9 mouse cellular contexts compared by ENCODE assay signal in genomic region chr5:138997936-138998580, GRCm38 (mm10). TPM values are rescaled to one million over a fixed set of nuclear protein-coding genes. Genes with fewer than 3 reads are reported as not detected.
A peak's percentile ranks its signal among the peaks of the same experiment; 100 is the strongest.
DNase-seq lines count a peak whose midpoint lies in the region; ATAC-seq and TF ChIP-seq lines count a peak whose summit lies in the region.
"Had no signal": no experiment of that assay in that cellular context is flagged by ENCODE, and none has a peak within 500 bp of the region (broad histone marks: within the 10 kb centered on the region; RNA-seq: fewer than 3 reads in every experiment).

No protein-coding gene starts in this region.

- H3K4me3 ChIP-seq in cortical plate, adult 2 months (ENCODE audit: insufficient read depth, low read length) = peak overlapping the region; percentile 4
- H3K4me3 ChIP-seq in heart, embryonic 14.5 days (ENCODE audit: control insufficient read depth in 1 of 2, insufficient read depth in 1 of 2, low read depth in 1 of 2, low read length in 2 of 2) = peak overlapping the region; percentile 34 to 86
- H3K4me3 ChIP-seq in kidney, embryonic 16.5 days (ENCODE audit: low read length) = peak overlapping the region; percentile 80

- peak; percentile 58 for DNase-seq in layer of hippocampus, adult 11-12 months (ENCODE audit: low spot score)
- DNase-seq in layer of hippocampus, adult 8-10 months (ENCODE audit: low spot score in 2 of 2) = no peak
- peak; percentile 57 for DNase-seq in lung, postnatal 10 days
- DNase-seq in right cerebral cortex, postnatal 25 days = peak; percentile 30
- DNase-seq in gastrocnemius, postnatal 4 days (ENCODE audit: low spot score in 2 of 2) = no peak

- ATAC-seq in heart, embryonic 14.5 days (ENCODE audit: insufficient number of reproducible peaks, insufficient read depth, low FRiP score, low read depth) = peak; percentile 18; the same call in 1 of the 2 replicates
- ATAC-seq in kidney, embryonic 16.5 days (ENCODE audit: low FRiP score, low TSS enrichment) = no peak

- peaks cover 24% of the 10 kb centered on the region for H3K27me3 ChIP-seq in heart, embryonic 14.5 days (ENCODE audit: control insufficient read depth, insufficient read depth, low read length)
- peaks cover 34% of the 10 kb centered on the region for H3K27me3 ChIP-seq in kidney, embryonic 16.5 days (ENCODE audit: insufficient read depth, low read length)

- H3K9me3 ChIP-seq in heart, embryonic 14.5 days (ENCODE audit: control insufficient read depth, low read length) = peaks cover 3% of the 10 kb centered on the region; the same call in 1 of the 2 replicates
- H3K9me3 ChIP-seq in kidney, embryonic 16.5 days (ENCODE audit: low read length) = peaks cover 11% of the 10 kb centered on the region

- WGBS in heart, embryonic 14.5 days = 1% methylated on average over 30 of the region's 30 CpGs
- WGBS in kidney, embryonic 16.5 days = under 1% methylated on average over 30 of the region's 30 CpGs

- peak overlapping the region; percentile 93 for H3K9ac ChIP-seq in heart, embryonic 14.5 days (ENCODE audit: low read length)
- peak overlapping the region; percentile 84 for H3K9ac ChIP-seq in kidney, embryonic 16.5 days (replicated peaks; ENCODE audit: low read length)

- TF ChIP-seq POLR2A in cortical plate, adult 2 months (IDR thresholded peaks at IDR 0.05; ENCODE audit: extremely low read depth, insufficient read depth, low read length) = no peak

- no peak overlapping the region for H3K27ac ChIP-seq in cortical plate, adult 2 months (ENCODE audit: insufficient read depth, low read length)
- peak overlapping the region; percentile 81 to 96 for H3K27ac ChIP-seq in heart, embryonic 14.5 days (replicated peaks in 1 of 2; ENCODE audit: control insufficient read depth in 1 of 2, insufficient read depth in 1 of 2, low read depth in 2 of 2, low read length in 2 of 2)
- H3K27ac ChIP-seq in kidney, embryonic 16.5 days (ENCODE audit: low read length) = 0 out of 2 replicates have a peak overlapping the region, but pooled peaks have one; percentile 23

- no peak for TF ChIP-seq CTCF in cortical plate, adult 2 months (IDR thresholded peaks at IDR 0.05; ENCODE audit: extremely low read depth, insufficient read depth, low read length)

- H3K36me3 ChIP-seq in heart, embryonic 14.5 days (ENCODE audit: control insufficient read depth, insufficient read depth, low read length) = no peaks in the 10 kb centered on the region
- no peaks in the 10 kb centered on the region for H3K36me3 ChIP-seq in kidney, embryonic 16.5 days (ENCODE audit: insufficient read depth, low read length)
- H3K36me3 ChIP-seq: G1E had no signal

- peak overlapping the region; percentile 75 for H3K4me2 ChIP-seq in heart, embryonic 14.5 days (ENCODE audit: low read length)
- peak overlapping the region; percentile 91 for H3K4me2 ChIP-seq in kidney, embryonic 16.5 days (replicated peaks; ENCODE audit: low read depth, low read length)

- H3K4me1 ChIP-seq in cortical plate, adult 2 months (ENCODE audit: control insufficient read depth, insufficient read depth, low read length) = no peaks in the 10 kb centered on the region
- H3K4me1 ChIP-seq in heart, embryonic 14.5 days (ENCODE audit: control insufficient read depth in 2 of 2, insufficient read depth in 2 of 2, low read length in 2 of 2) = peaks cover 31 to 41% of the 10 kb centered on the region in 2 experiments
- peaks cover 46% of the 10 kb centered on the region for H3K4me1 ChIP-seq in kidney, embryonic 16.5 days (ENCODE audit: insufficient read depth, low read length)

RNA-seq across cellular contexts. Expression of gene Pdgfa, which starts 0.9 kb away (rescaled TPM):
- total RNA-seq in layer of hippocampus, adult 8-10 months (2022) = 10 to 100 TPM; 41.3 to 48.8 (median 46.4) TPM
- 29.4 and 30.0 TPM in 2 replicates for polyA plus RNA-seq in cortical plate, adult 2 months (2012; rRNA removed)
- 51.5 and 53.3 TPM in 2 replicates for polyA plus RNA-seq in heart, embryonic 14.5 days (2014; fragmentation: Nextera tagmentation; extraction: Ambion mirVana)
- polyA plus RNA-seq in kidney, embryonic 16.5 days (2015; fragmentation: Nextera tagmentation; extraction: Ambion mirVana) = 57.1 and 58.6 TPM in 2 replicates
- total RNA-seq in gastrocnemius, postnatal 4 days (2021) = 10 to 100 TPM; 39.3 to 39.7 TPM
- total RNA-seq: G1E had no signal
- polyA plus RNA-seq: G1E had no signal

Comparison
In these comparisons a context has a peak if more than half of its experiments do, and no peak if none do; other contexts are left out.
1. DNase-seq: peak in layer of hippocampus, adult 11-12 months (single experiment), lung, postnatal 10 days (single experiment) and right cerebral cortex, postnatal 25 days (single experiment); none in layer of hippocampus, adult 8-10 months (0 of 2) and gastrocnemius, postnatal 4 days (0 of 2).
2. H3K4me3 ChIP-seq: peak in every context shown above with its lines; median percentile 80 in kidney, embryonic 16.5 days; 60 in heart, embryonic 14.5 days; 4 in cortical plate, adult 2 months.